Comparison of ENCODE assay signal across 28 mouse cellular contexts in the genomic region with DNA sequence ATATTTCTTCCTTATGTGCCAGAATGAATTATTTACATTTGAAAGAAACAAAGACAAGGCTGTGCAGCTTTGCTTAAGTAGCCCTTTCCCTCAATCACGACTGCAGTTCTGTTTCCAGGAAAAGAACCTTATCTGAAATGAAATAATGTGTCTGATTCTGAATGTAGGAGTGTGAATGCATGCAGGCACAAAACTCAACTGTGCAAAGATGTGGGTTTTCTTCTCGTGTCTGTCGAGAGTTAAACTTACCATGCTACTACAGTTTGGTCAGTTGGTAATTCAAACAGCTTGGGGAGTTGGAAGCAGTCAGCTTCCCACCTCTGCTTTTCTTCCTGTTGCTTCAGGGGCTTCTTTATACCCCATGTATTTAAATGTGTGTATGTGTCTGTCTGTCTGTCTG.
"Had no signal": no experiment of that assay in that cellular context is flagged by ENCODE, and none has a peak within 500 bp of the region (broad histone marks: within the 10 kb centered on the region; RNA-seq: fewer than 3 reads in every experiment).

No protein-coding gene starts in this region.

- DNase-seq: cerebellum, adult 2 months; cerebellum, adult 8-10 months; cerebellum, adult 9-10 months; cerebellum, adult 9-11 months; cerebellum, postnatal 10 days; cerebellum, postnatal 14 days; cerebellum, postnatal 25 days; cerebellum, postnatal 36 days; embryo, embryonic 11 days; forebrain, postnatal 0 days; gastrocnemius, adult 2 months; gastrocnemius, postnatal 10 days; gastrocnemius, postnatal 14 days; gastrocnemius, postnatal 25 days; gastrocnemius, postnatal 36 days; heart, adult 18-20 months; heart, adult 2 months had no signal

- H3K4me3 ChIP-seq: embryonic facial prominence, embryonic 10.5 days; embryonic facial prominence, embryonic 12.5 days; embryonic facial prominence, embryonic 13.5 days; embryonic facial prominence, embryonic 15.5 days; erythroblast, embryonic 14.5 days; forebrain, embryonic 10.5 days; forebrain, embryonic 12.5 days; forebrain, embryonic 13.5 days; forebrain, embryonic 15.5 days; gastrocnemius, adult 2 months; heart, adult 2 months had no signal

- ATAC-seq: forebrain, embryonic 13.5 days; forebrain, embryonic 14.5 days; forebrain, embryonic 15.5 days; forebrain, embryonic 16.5 days; forebrain, postnatal 0 days had no signal

- H3K4me1 ChIP-seq: embryonic facial prominence, embryonic 10.5 days; embryonic facial prominence, embryonic 12.5 days; embryonic facial prominence, embryonic 13.5 days; embryonic facial prominence, embryonic 15.5 days; forebrain, embryonic 10.5 days; forebrain, embryonic 12.5 days; forebrain, embryonic 13.5 days; forebrain, embryonic 15.5 days had no signal
